12 mouse cellular contexts compared by ENCODE assay signal in the genomic region with DNA sequence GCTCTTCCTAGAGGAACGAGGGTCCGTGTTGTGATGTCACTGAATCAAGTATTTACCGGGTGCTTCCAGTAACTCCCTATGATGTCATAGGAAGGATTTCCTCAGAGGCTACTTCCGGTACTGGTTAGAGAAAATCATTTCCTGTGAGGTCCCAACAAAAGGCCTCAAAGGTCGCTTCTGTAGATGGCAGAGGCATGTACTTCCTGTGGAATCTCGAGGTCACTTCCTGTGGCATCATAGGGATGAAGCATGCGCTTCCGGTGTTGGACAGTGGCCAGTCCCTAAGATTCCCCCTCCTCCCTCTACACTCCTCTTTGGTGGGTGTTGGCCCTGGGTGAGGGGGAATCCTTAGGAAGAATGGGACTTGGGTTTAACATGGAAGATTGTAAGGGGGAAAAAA. TPM values are rescaled to one million over a fixed set of nuclear protein-coding genes. Genes with fewer than 3 reads are reported as not detected.
DNase-seq lines count a peak whose midpoint lies in the region; ATAC-seq and TF ChIP-seq lines count a peak whose summit lies in the region.
"Had no signal": no experiment of that assay in that cellular context is flagged by ENCODE, and none has a peak within 500 bp of the region (broad histone marks: within the 10 kb centered on the region; RNA-seq: fewer than 3 reads in every experiment).

No protein-coding gene starts in this region.

- TF ChIP-seq RAD21 in MEL (IDR thresholded peaks at IDR 0.05; ENCODE audit: low read depth, low read length) = no peak

- H3K4me2 ChIP-seq in hindbrain, embryonic 11.5 days (replicated peaks; ENCODE audit: low read depth, low read length) = no peak overlapping the region
- H3K4me2 ChIP-seq in hindbrain, embryonic 16.5 days (ENCODE audit: low read length) = no peak overlapping the region
- H3K4me2 ChIP-seq: stomach, embryonic 15.5 days had no signal

- TF ChIP-seq EP300 in MEL (IDR thresholded peaks at IDR 0.05; ENCODE audit: low read depth in 1 of 2, low read length in 2 of 2) = no peak

- H3K27me3 ChIP-seq in hindbrain, embryonic 11.5 days (ENCODE audit: control insufficient read depth, insufficient read depth, low read length) = peaks cover 15% of the 10 kb centered on the region
- no peaks in the 10 kb centered on the region for H3K27me3 ChIP-seq in hindbrain, embryonic 16.5 days (replicated peaks; ENCODE audit: control insufficient read depth, insufficient read depth, low read length)
- peaks cover 0 to 4% of the 10 kb centered on the region in 2 experiments; a peak in 3 of 4 replicates for H3K27me3 ChIP-seq in MEL (ENCODE audit: control insufficient read depth in 1 of 2, insufficient read depth in 2 of 2, low read length in 2 of 2)

- DNase-seq in hindbrain, embryonic 11.5 days (ENCODE audit: low spot score) = peak; percentile 45
- no peak for DNase-seq in MEL (ENCODE audit: low read depth, low spot score)
- peak; percentile 65 to 80 for DNase-seq in heart, adult 9 months (ENCODE audit: low spot score in 2 of 2)
- DNase-seq in kidney, postnatal 14 days = peak; percentile 70
- DNase-seq in frontal cortex, adult 2 months (ENCODE audit: extremely low spot score in 1 of 2, low spot score in 1 of 2) = no peak
- DNase-seq in urinary bladder, adult 18-20 months (ENCODE audit: low spot score in 2 of 2) = no peak
- no peak for DNase-seq in spleen, postnatal 10 days (ENCODE audit: low spot score in 2 of 2)
- DNase-seq: forebrain, postnatal 0 days had no signal

- H3K9me3 ChIP-seq in hindbrain, embryonic 11.5 days (ENCODE audit: control insufficient read depth, low read length) = no peaks in the 10 kb centered on the region
- no peaks in the 10 kb centered on the region for H3K9me3 ChIP-seq in hindbrain, embryonic 16.5 days (ENCODE audit: control insufficient read depth, low read length)
- H3K9me3 ChIP-seq in MEL (replicated peaks; ENCODE audit: insufficient read depth, low read length) = no peaks in the 10 kb centered on the region
- H3K9me3 ChIP-seq: stomach, embryonic 15.5 days had no signal

- TF ChIP-seq CTCF in MEL (IDR thresholded peaks at IDR 0.05 in 2 of 3, conservative IDR thresholded peaks at IDR 0.05 in 1 of 3; ENCODE audit: control insufficient read depth in 1 of 3, insufficient read depth in 1 of 3, low read depth in 2 of 3, low read length in 3 of 3, poor library complexity in 1 of 3, severe bottlenecking in 1 of 3) = no peak

- H3K4me1 ChIP-seq in hindbrain, embryonic 11.5 days (replicated peaks; ENCODE audit: control insufficient read depth, insufficient read depth, low read length) = peaks cover 25% of the 10 kb centered on the region
- H3K4me1 ChIP-seq in hindbrain, embryonic 16.5 days (ENCODE audit: control insufficient read depth, insufficient read depth, low read depth, low read length) = peaks cover 27% of the 10 kb centered on the region
- peaks cover 0 to 17% of the 10 kb centered on the region in 2 experiments; a peak in 2 of 4 replicates for H3K4me1 ChIP-seq in MEL (ENCODE audit: control insufficient read depth in 1 of 2, insufficient read depth in 2 of 2, low read length in 2 of 2)

- WGBS in hindbrain, embryonic 11.5 days = 69% methylated on average over 8 of the region's 8 CpGs
- 64% methylated on average over 8 of the region's 8 CpGs for WGBS in hindbrain, embryonic 16.5 days

- ATAC-seq in hindbrain, embryonic 11.5 days (ENCODE audit: low FRiP score) = no peak
- no peak for ATAC-seq in hindbrain, embryonic 16.5 days
- ATAC-seq: forebrain, postnatal 0 days had no signal

- no peak overlapping the region for H3K9ac ChIP-seq in hindbrain, embryonic 11.5 days (ENCODE audit: low read depth, low read length)
- H3K9ac ChIP-seq in hindbrain, embryonic 16.5 days (ENCODE audit: low read depth, low read length) = no peak overlapping the region
- H3K9ac ChIP-seq in MEL (ENCODE audit: control insufficient read depth, low read depth, low read length, poor library complexity, severe bottlenecking) = no peak overlapping the region
- H3K9ac ChIP-seq: forebrain, postnatal 0 days; stomach, embryonic 15.5 days had no signal

- TF ChIP-seq POLR2A in MEL (IDR thresholded peaks at IDR 0.05; ENCODE audit: control insufficient read depth in 1 of 2, insufficient read depth in 1 of 2, low read depth in 1 of 2, low read length in 2 of 2, poor library complexity in 1 of 2) = no peak

- no peaks in the 10 kb centered on the region for H3K36me3 ChIP-seq in hindbrain, embryonic 11.5 days (ENCODE audit: control insufficient read depth, insufficient read depth, low read length)
- H3K36me3 ChIP-seq in hindbrain, embryonic 16.5 days (ENCODE audit: control insufficient read depth, insufficient read depth, low read length) = peaks cover 8% of the 10 kb centered on the region; the same call in 1 of the 2 replicates
- H3K36me3 ChIP-seq in MEL (ENCODE audit: control insufficient read depth in 1 of 2, insufficient read depth in 2 of 2, low read length in 2 of 2) = peaks cover 0 to 2% of the 10 kb centered on the region in 2 experiments; a peak in 1 of 4 replicates
- H3K36me3 ChIP-seq: stomach, embryonic 15.5 days had no signal

- no peak overlapping the region for H3K4me3 ChIP-seq in hindbrain, embryonic 11.5 days (ENCODE audit: low read depth, low read length)
- H3K4me3 ChIP-seq in hindbrain, embryonic 16.5 days (ENCODE audit: low read length) = no peak overlapping the region
- H3K4me3 ChIP-seq in MEL (ENCODE audit: control insufficient read depth in 1 of 2, insufficient read depth in 1 of 2, low read depth in 2 of 2, low read length in 2 of 2) = no peak overlapping the region
- H3K4me3 ChIP-seq: stomach, embryonic 15.5 days had no signal

- no peak overlapping the region for H3K27ac ChIP-seq in hindbrain, embryonic 11.5 days (ENCODE audit: low read depth, low read length)
- no peak overlapping the region for H3K27ac ChIP-seq in hindbrain, embryonic 16.5 days (ENCODE audit: low read depth, low read length)
- no peak overlapping the region for H3K27ac ChIP-seq in MEL (ENCODE audit: control insufficient read depth, low read depth, low read length)
- H3K27ac ChIP-seq: stomach, embryonic 15.5 days had no signal

- peaks cover 1% of the 10 kb centered on the region; the same call in 1 of the 2 replicates for H3K79me2 ChIP-seq in MEL (ENCODE audit: control insufficient read depth, insufficient read depth, low read length, poor library complexity)

TF ChIP-seq in MEL, 35 proteins besides CTCF, POLR2A, EP300 and RAD21:
- no peak for TF ChIP-seq GATA1 (IDR thresholded peaks at IDR 0.05; ENCODE audit: low read depth, low read length)
- no peak for TF ChIP-seq ETS1 (IDR thresholded peaks at IDR 0.05; ENCODE audit: low read depth, low read length)
- TF ChIP-seq ELF1 (IDR thresholded peaks at IDR 0.05; ENCODE audit: low read depth, low read length) = no peak
- TF ChIP-seq HCFC1 (IDR thresholded peaks at IDR 0.05; ENCODE audit: low read depth, low read length) = peak; percentile 44; the same call in 1 of the 2 replicates
TF ChIP-seq in MEL: peak in this region for 1.

RNA-seq across cellular contexts. Expression of gene Nanos2, which starts 27.8 kb away (rescaled TPM):
- 0.46 TPM in 1 of 2 replicates, not detected in the other for polyA plus RNA-seq in hindbrain, embryonic 11.5 days (2014; fragmentation: Nextera tagmentation; extraction: Ambion mirVana)
- polyA plus RNA-seq in hindbrain, embryonic 16.5 days (2015; fragmentation: Nextera tagmentation; extraction: Ambion mirVana) = 0.65 and 0.85 TPM in 2 replicates
- not detected in 2 replicates for total RNA-seq in MEL (2012; rRNA removed)
- polyA plus RNA-seq in MEL (2012; ENCODE audit: insufficient read depth in 1 of 2, insufficient read length in 2 of 2, low read depth in 1 of 2, low replicate concordance in 2 of 2, missing spikeins in 1 of 2) = not detected
- 2.9 and 4.1 TPM in 2 replicates for polyA plus RNA-seq in frontal cortex, adult 2 months (2012; rRNA removed)
- total RNA-seq: ES-E14 had no signal
- polyA plus RNA-seq: limb, embryonic 11.5 days; stomach, embryonic 15.5 days had no signal

RNA-seq across cellular contexts. Expression of gene Mypop, which starts 31.6 kb away (rescaled TPM):
- polyA plus RNA-seq in hindbrain, embryonic 11.5 days (2014; fragmentation: Nextera tagmentation; extraction: Ambion mirVana) = 4.6 TPM in 2 replicates
- 5.8 and 6.3 TPM in 2 replicates for polyA plus RNA-seq in hindbrain, embryonic 16.5 days (2015; fragmentation: Nextera tagmentation; extraction: Ambion mirVana)
- 0.95 and 1.2 TPM in 2 replicates for total RNA-seq in MEL (2012; rRNA removed)
- polyA plus RNA-seq in MEL (2012; ENCODE audit: insufficient read depth in 1 of 2, insufficient read length in 2 of 2, low read depth in 1 of 2, low replicate concordance in 2 of 2, missing spikeins in 1 of 2) = 1 to 10 TPM in 1 of 2 experiments, not detected in 1; 6.5 TPM
- polyA plus RNA-seq in frontal cortex, adult 2 months (2012; rRNA removed) = 39.9 and 46.2 TPM in 2 replicates

RNA-seq across cellular contexts. Expression of gene Nova2, which starts 33.8 kb away (rescaled TPM):
- 12.7 and 18.0 TPM in 2 replicates for polyA plus RNA-seq in hindbrain, embryonic 11.5 days (2014; fragmentation: Nextera tagmentation; extraction: Ambion mirVana)
- polyA plus RNA-seq in hindbrain, embryonic 16.5 days (2015; fragmentation: Nextera tagmentation; extraction: Ambion mirVana) = 10.4 and 12.3 TPM in 2 replicates
- 0.03 and 0.04 TPM in 2 replicates for total RNA-seq in MEL (2012; rRNA removed)
- under 1 TPM in 1 of 2 experiments, not detected in 1; 0.22 TPM for polyA plus RNA-seq in MEL (2012; ENCODE audit: insufficient read depth in 1 of 2, insufficient read length in 2 of 2, low read depth in 1 of 2, low replicate concordance in 2 of 2, missing spikeins in 1 of 2)
- 25.0 and 27.0 TPM in 2 replicates for polyA plus RNA-seq in frontal cortex, adult 2 months (2012; rRNA removed)

RNA-seq across cellular contexts. Expression of gene Irf2bp1, which starts 44.4 kb away (rescaled TPM):
- 25.2 and 26.0 TPM in 2 replicates for polyA plus RNA-seq in hindbrain, embryonic 11.5 days (2014; fragmentation: Nextera tagmentation; extraction: Ambion mirVana)
- 26.8 and 27.3 TPM in 2 replicates for polyA plus RNA-seq in hindbrain, embryonic 16.5 days (2015; fragmentation: Nextera tagmentation; extraction: Ambion mirVana)
- 27.8 and 33.1 TPM in 2 replicates for total RNA-seq in MEL (2012; rRNA removed)
- 10 to 100 TPM in 1 of 2 experiments, not detected in 1; 41.1 TPM for polyA plus RNA-seq in MEL (2012; ENCODE audit: insufficient read depth in 1 of 2, insufficient read length in 2 of 2, low read depth in 1 of 2, low replicate concordance in 2 of 2, missing spikeins in 1 of 2)
- polyA plus RNA-seq in frontal cortex, adult 2 months (2012; rRNA removed) = 29.0 and 30.5 TPM in 2 replicates

RNA-seq across cellular contexts. Expression of gene Ccdc61, which starts 49.2 kb away (rescaled TPM):
- polyA plus RNA-seq in hindbrain, embryonic 11.5 days (2014; fragmentation: Nextera tagmentation; extraction: Ambion mirVana) = 22.9 and 27.3 TPM in 2 replicates
- 29.1 and 35.7 TPM in 2 replicates for polyA plus RNA-seq in hindbrain, embryonic 16.5 days (2015; fragmentation: Nextera tagmentation; extraction: Ambion mirVana)
- total RNA-seq in MEL (2012; rRNA removed) = 19.7 TPM in 2 replicates
- polyA plus RNA-seq in MEL (2012; ENCODE audit: insufficient read depth in 1 of 2, insufficient read length in 2 of 2, low read depth in 1 of 2, low replicate concordance in 2 of 2, missing spikeins in 1 of 2) = 10 to 100 TPM in 1 of 2 experiments, not detected in 1; 69.8 TPM
- 11.7 and 15.4 TPM in 2 replicates for polyA plus RNA-seq in frontal cortex, adult 2 months (2012; rRNA removed)

Comparison
In these comparisons a context has a peak if more than half of its experiments do, and no peak if none do; other contexts are left out.
1. DNase-seq: peak in hindbrain, embryonic 11.5 days (single experiment), heart, adult 9 months (2 of 2) and kidney, postnatal 14 days (single experiment); none in MEL (single experiment), frontal cortex, adult 2 months (0 of 2), urinary bladder, adult 18-20 months (0 of 2) and spleen, postnatal 10 days (0 of 2).